Mouse (Mus musculus) stomach, embryonic 15.5 days (tissue): ENCODE data around the gene Slc31a2. TPM values are rescaled to one million over a fixed set of nuclear protein-coding genes. Genes with fewer than 3 reads are reported as not detected.
"Not testable (repeated sequence)": the region's sequence is repeated elsewhere in the genome, so short reads cannot be mapped to it uniquely, and the experiment has no call there.

ENCODE experiments used
- ATAC-seq: fragments of 200-750 bp; cut with Nextera tagmentation; 2 replicates; pipeline ENCODE4 v1.8.0; 2017; ENCODE audit warnings: low read depth, moderate number of reproducible peaks, moderate TSS enrichment; ENCODE audit not compliant: insufficient read depth, low FRiP score
- H3K27ac ChIP-seq: fragments of 300-500 bp; sonication (generic); 2 replicates; pipeline ENCODE4 v1.5.1; 2015; ENCODE audit warnings: mild to moderate bottlenecking, inconsistent platforms
- H3K27me3 ChIP-seq: fragments of 300-500 bp; sonication (generic); replicated peaks from 2 replicates; pipeline ENCODE4 v1.6.1; 2015; ENCODE audit warnings: inconsistent platforms
- H3K36me3 ChIP-seq: fragments of 300-500 bp; sonication (generic); 2 replicates; pipeline ENCODE4 v1.6.1; 2015; ENCODE audit warnings: inconsistent platforms
- H3K4me1 ChIP-seq: fragments of 300-500 bp; sonication (generic); 2 replicates; pipeline ENCODE4 v1.6.1; 2015; ENCODE audit warnings: inconsistent platforms
- H3K4me2 ChIP-seq: fragments of 300-500 bp; sonication (generic); 2 replicates; pipeline ENCODE4 v1.6.1; 2015; ENCODE audit warnings: mild to moderate bottlenecking, inconsistent platforms
- H3K4me3 ChIP-seq: fragments of 300-500 bp; sonication (generic); replicated peaks from 2 replicates; pipeline ENCODE4 v1.5.1; 2015; ENCODE audit warnings: inconsistent platforms
- H3K9ac ChIP-seq: fragments of 300-500 bp; sonication (generic); 2 replicates; pipeline ENCODE4 v1.6.1; 2015; ENCODE audit warnings: inconsistent platforms
- H3K9me3 ChIP-seq: fragments of 300-500 bp; sonication (generic); 2 replicates; pipeline ENCODE4 v1.6.1; 2016; ENCODE audit warnings: inconsistent platforms
- WGBS: fragments of 180-500 bp; shearing (Covaris S2); methylation state at CpG from one replicate; pipeline ENCODE4 v1.1.7; 2015; 5-methylcytosine and 5-hydroxymethylcytosine counted together
- polyA plus RNA-seq: library from polyadenylated mRNA; unstranded; fragments of >200 nt; fragmentation: Nextera tagmentation; extraction: Ambion mirVana; gene quantifications from 2 replicates; pipeline ENCODE4 v1.2.1, GENCODE M21; 2015

Slc31a2 gene
- polyA plus RNA-seq, 1 experiment from 2014 or later = 21.4 TPM

DNA sequence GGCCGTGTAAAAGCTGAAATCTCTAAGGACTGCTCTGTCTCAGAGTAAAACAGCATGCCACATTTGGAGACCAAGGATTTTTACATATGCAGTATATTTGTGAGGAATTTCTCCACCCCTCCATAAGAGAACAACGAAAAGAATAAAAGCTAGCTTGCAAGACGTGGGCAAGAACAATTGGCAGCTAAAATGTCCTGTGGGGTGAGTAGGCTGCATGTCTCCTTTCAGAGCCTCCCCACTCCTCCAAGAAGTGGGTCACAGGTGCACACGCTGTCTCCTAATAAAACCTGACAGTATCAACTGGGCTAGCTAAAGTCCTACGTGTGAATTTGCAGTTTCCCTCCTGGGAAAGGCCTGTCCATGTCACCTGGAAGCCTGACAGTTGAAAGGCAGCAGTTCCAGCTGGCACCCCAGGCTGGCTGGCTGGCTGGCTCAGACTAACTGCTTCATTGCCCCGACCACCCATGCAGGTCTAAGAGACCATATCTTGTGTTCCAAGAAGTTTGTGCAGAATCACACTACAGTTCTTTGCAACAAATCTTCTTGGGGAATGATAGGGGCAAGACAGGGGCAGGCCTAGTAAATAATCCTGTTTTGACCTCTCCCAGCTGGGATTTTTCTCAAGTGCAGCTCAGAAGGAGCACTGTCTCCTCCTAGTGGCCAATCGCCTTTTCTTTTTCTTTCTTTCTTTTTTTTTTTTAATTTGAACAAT, 927 bp downstream of the Slc31a2 start:
- no peak; the same call in 1 of the 2 replicates for ATAC-seq
- H3K9ac ChIP-seq = no peak overlapping the region
- no peaks in the 10 kb centered on the region for H3K4me1 ChIP-seq
- H3K36me3 ChIP-seq = no peaks in the 10 kb centered on the region
- 24% methylated on average over 7 of the region's 7 CpGs for WGBS
- no peaks in the 10 kb centered on the region for H3K9me3 ChIP-seq
- H3K4me2 ChIP-seq = no peak overlapping the region
- H3K4me3 ChIP-seq = no peak overlapping the region
- H3K27ac ChIP-seq = no peak overlapping the region
- H3K27me3 ChIP-seq = no peaks in the 10 kb centered on the region

DNA sequence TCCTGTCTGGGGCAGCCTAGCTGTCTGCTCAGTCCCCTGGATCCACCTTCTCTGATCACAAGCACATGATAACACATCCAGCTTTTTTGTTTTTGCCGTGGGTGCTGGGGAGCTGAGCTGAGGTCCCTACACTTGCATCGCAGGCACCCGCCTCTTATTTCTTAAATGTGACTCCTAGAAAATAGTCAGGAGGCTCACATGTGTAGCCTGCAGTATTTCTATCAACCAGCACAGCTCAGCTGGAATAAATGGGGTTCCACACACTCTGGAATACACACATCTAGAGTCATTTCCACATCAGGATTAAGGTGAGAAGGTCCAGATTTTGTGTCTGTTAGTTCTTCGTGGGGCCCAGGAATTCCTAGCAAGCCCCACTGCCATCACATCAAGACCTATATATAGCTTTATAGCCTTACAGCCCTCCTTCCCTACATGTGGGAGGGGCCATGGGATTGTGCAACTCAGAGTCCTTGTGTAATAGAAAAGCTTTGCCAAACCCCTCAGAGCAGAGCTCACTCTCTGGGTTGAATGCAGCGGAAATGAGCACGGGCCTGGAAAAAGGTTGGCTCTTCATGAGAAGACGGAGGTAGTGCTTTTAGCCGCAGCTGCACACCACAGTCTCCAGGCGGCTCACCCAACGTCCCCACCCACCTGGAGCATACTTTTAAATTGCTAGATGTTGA, 2.9 kb downstream of the Slc31a2 start:
- WGBS = 56% methylated on average over 10 of the region's 10 CpGs
- ATAC-seq = peak; percentile 43; the same call in 1 of the 2 replicates
- Histone ChIP-seq H3K27me3 (no peaks in the 10 kb centered on the region), H3K4me2 (no peak overlapping the region), H3K4me1 (no peaks in the 10 kb centered on the region), H3K36me3 (no peaks in the 10 kb centered on the region), H3K4me3 (no peak overlapping the region), H3K9ac (no peak overlapping the region), H3K27ac (no peak overlapping the region), H3K9me3 (no peaks in the 10 kb centered on the region)

DNA sequence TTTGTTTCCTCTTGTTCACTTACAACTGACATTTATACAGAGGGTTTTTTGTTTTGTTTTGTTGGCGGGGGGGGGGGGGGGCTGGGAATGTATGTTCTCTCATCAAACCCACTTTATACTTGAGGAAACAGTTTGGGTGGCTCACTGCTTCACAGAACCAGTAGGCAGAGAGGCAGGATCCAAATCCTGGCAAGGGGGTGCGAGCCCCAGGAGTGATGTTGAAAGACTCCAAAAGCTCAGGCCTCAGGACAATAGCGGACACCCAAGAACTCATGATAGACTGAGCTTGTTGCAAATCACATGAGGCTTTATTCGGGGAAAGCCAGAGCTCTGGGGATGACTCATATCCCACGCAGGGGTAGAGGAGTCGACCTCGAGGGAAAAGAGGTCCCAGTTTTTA, 3.7 kb downstream of the Slc31a2 start:
- not testable (repeated sequence) for H3K9me3 ChIP-seq, H3K27ac ChIP-seq, ATAC-seq, H3K4me3 ChIP-seq, H3K4me1 ChIP-seq, H3K9ac ChIP-seq, H3K36me3 ChIP-seq, H3K27me3 ChIP-seq, H3K4me2 ChIP-seq
- 65% methylated on average over 7 of the region's 7 CpGs for WGBS

DNA sequence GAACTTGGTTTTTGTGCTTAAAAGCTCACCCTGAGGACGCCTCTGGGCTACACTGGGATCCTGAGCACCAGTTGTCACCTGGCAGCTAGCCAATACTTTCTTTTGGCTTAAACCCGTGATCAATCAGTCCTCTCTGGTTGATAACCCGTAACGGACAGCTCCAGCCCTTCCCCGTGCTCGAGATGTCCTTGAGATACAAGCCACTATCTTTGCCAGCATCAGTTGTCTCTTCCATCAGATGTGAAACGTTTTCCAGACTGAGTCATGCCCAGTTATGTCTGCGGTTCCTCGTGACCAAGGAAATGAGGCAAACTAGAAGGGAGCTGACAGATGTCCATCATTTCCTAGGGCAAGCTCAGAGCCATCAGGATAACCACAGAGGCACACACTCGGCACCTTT, 4.7 kb downstream of the Slc31a2 start:
- Histone ChIP-seq H3K27me3 (no peaks in the 10 kb centered on the region), H3K4me1 (no peaks in the 10 kb centered on the region), H3K36me3 (no peaks in the 10 kb centered on the region), H3K9ac (no peak overlapping the region), H3K27ac (no peak overlapping the region), H3K4me3 (no peak overlapping the region), H3K4me2 (no peak overlapping the region), H3K9me3 (no peaks in the 10 kb centered on the region)
- WGBS = 63% methylated on average over 10 of the region's 10 CpGs
- no peak for ATAC-seq

DNA sequence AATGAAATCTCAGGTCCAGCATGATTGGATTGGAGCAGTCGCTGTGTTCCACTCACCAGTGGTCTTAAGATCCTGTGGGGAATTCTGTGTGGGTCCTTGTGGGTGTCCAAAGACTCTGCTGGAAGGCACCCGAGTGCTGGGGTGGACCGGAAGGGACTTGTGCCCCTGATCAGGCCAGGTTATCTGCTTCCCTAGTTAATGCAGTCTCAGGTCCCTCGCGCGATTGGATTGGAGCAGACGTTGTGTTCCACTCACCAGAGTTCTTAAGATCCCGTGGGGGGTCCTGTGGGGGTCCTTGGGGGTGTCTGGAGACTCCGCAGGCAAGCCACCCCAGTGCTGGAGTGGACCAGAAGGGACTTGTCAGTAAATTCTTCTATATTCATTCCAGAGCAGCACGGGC, 10.3 kb downstream of the Slc31a2 start:
- no peak overlapping the region for H3K27ac ChIP-seq
- H3K9me3 ChIP-seq = no peaks in the 10 kb centered on the region
- no peak overlapping the region for H3K4me2 ChIP-seq
- no peak for ATAC-seq
- H3K9ac ChIP-seq = no peak overlapping the region
- 86% methylated on average over 10 of the region's 10 CpGs for WGBS
- no peaks in the 10 kb centered on the region for H3K4me1 ChIP-seq
- no peaks in the 10 kb centered on the region for H3K36me3 ChIP-seq
- no peak overlapping the region for H3K4me3 ChIP-seq
- no peaks in the 10 kb centered on the region for H3K27me3 ChIP-seq

DNA sequence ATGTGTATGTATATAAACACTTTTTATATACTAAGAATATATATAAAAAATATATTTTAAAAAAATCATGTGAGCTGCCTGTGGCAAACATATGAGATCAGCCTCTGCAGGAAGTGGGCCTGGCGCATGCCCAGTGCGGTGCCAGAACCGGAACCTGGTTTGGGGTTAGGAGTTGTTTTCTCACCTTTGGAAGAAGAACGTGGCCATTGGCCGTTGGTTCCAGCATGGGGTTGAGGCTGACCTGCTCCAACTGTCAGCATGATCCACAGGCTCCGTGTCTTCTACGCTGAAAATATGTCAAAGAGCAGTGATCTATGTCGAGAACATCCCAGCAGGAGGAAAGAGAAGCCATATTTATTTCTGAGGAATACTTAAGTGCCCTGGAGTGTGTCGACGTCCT, 11.6 kb downstream of the Slc31a2 start:
- Histone ChIP-seq H3K9ac (no peak overlapping the region), H3K4me1 (no peaks in the 10 kb centered on the region), H3K27ac (no peak overlapping the region), H3K36me3 (no peaks in the 10 kb centered on the region), H3K4me2 (no peak overlapping the region), H3K9me3 (no peaks in the 10 kb centered on the region), H3K4me3 (no peak overlapping the region), H3K27me3 (no peaks in the 10 kb centered on the region)
- no peak for ATAC-seq
- 85% methylated on average over 10 of the region's 10 CpGs for WGBS

DNA sequence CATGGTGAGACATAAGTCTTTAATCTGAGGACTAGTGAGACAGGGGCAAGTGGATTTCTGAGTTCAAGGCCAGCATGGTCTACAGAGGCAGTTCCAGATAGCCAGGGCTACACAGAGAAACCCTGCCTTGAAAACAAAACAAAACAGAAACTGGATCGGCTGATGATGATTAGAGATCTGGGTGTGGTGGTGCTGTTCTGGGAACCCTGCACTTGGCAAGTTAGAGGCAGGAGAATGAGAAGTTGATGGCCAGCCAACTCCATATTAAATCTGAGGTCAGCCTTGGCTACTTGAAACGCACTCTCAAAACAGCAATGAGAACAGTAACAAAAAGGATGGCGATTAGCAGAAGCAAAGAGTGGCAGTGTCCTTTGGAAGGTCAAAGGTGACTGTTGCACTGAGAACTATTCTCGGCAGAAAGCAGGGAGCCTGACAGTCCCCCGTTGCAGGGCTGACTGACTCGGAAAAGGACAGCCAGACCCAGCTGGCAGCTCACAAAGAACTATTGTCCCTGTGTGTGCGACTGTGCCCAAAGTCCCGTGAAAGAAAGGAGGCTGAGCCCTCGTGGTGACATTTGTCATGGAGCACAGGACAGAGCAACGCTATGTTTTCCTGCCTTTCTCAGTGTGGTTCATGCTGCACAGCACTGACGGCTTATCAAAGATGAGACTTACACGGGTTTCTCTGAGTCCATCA, 12.6 kb downstream of the Slc31a2 start:
- H3K4me1 ChIP-seq = no peaks in the 10 kb centered on the region
- no peak overlapping the region for H3K4me2 ChIP-seq
- H3K36me3 ChIP-seq = no peaks in the 10 kb centered on the region
- 40% methylated on average over 12 of the region's 12 CpGs for WGBS
- no peaks in the 10 kb centered on the region for H3K27me3 ChIP-seq
- no peaks in the 10 kb centered on the region for H3K9me3 ChIP-seq
- H3K4me3 ChIP-seq = no peak overlapping the region
- H3K9ac ChIP-seq = no peak overlapping the region
- no peak overlapping the region for H3K27ac ChIP-seq
- ATAC-seq = no peak

DNA sequence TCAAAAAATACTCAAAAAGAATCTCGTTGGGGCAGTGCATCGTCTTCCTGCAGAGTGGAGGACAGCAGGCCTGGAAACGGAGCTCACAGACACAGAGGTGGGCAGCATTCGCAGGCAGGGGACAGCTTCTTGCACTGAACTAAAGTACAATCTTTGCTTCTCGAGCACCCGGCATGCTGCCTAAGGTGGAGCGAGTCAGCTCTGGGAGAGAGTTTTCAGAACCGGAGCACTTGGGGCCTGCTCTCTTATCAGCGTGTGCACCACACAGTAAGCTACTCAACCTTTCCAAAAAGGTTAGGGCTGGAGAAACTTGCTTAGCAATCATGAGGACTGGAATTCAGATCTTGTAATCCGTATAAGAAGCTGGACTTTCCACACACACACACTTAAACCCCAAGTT, 14.3 kb downstream of the Slc31a2 start:
- ATAC-seq = no peak
- no peak overlapping the region for H3K27ac ChIP-seq
- H3K4me1 ChIP-seq = no peaks in the 10 kb centered on the region
- 73% methylated on average over 10 of the region's 10 CpGs for WGBS
- no peaks in the 10 kb centered on the region for H3K27me3 ChIP-seq
- H3K36me3 ChIP-seq = no peaks in the 10 kb centered on the region
- no peak overlapping the region for H3K4me3 ChIP-seq
- H3K9ac ChIP-seq = no peak overlapping the region
- H3K4me2 ChIP-seq = no peak overlapping the region
- H3K9me3 ChIP-seq = no peaks in the 10 kb centered on the region

DNA sequence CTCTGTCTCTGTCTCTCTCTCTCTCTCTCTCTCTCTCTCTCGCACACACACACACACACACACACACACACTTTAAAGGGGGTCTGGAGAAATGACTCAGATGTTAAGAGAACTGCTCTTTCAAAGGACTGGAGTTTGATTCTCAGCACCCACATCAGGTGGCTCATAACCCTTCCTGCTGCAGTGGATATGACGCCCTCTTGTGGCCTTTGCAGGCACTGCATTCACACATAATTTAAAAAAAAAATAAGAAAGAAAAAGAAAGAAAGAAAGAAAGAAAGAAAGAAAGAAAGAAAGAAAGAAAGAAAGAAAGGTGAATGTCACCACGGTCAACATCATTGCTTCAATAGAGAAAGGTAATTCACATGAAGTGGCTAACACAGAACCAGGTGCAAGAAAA, 14.9 kb downstream of the Slc31a2 start:
- WGBS = 73% methylated on average over 3 of the region's 3 CpGs
- no peaks in the 10 kb centered on the region for H3K36me3 ChIP-seq
- H3K9ac ChIP-seq = no peak overlapping the region
- ATAC-seq = no peak
- H3K4me3 ChIP-seq = no peak overlapping the region
- no peak overlapping the region for H3K4me2 ChIP-seq
- no peaks in the 10 kb centered on the region for H3K4me1 ChIP-seq
- H3K27ac ChIP-seq = no peak overlapping the region
- no peaks in the 10 kb centered on the region for H3K27me3 ChIP-seq
- no peaks in the 10 kb centered on the region for H3K9me3 ChIP-seq

DNA sequence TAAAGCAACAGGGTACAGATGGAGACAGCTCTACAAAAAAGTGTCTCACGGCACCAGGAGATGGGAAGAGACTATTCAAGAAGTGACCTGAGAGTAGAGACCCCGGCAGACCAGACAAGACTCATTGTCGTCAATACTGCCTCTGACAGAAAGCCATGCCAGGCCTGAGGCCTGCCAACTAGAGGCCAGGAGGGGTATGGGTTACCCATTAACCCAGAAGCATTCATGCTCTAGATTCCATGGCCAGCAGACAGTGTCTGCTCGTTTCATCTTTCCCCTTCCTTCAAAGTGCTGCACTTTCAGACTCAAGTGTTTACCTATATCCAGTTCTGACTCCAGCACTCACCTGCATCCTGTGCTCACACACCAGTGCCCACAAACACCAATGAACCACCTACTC, 15.7 kb downstream of the Slc31a2 start:
- Histone ChIP-seq H3K9me3 (no peaks in the 10 kb centered on the region), H3K27ac (no peak overlapping the region), H3K4me2 (no peak overlapping the region), H3K27me3 (no peaks in the 10 kb centered on the region), H3K4me3 (no peak overlapping the region), H3K4me1 (no peaks in the 10 kb centered on the region), H3K36me3 (no peaks in the 10 kb centered on the region), H3K9ac (no peak overlapping the region)
- ATAC-seq = no peak
- 58% methylated on average over 4 of the region's 4 CpGs for WGBS

DNA sequence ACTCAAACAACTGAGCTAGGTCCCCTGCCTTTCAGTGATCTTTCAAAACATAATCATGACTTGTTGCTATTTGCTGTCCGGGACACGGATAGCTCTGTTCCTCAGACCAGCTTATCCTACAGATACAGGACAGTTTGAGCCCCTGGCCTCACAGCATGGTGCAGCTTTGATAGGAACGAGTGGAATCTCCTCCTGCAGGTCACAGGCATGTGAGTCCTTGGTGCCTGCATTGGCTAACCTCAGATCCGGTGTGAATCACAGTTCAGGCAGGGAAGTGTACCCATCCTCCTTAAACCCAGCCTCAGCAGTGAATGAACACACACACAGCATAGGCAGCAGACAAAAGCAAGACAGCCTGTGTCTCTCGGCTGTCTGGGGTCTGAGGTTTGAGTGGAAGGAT, 19.0 kb downstream of the Slc31a2 start:
- H3K27ac ChIP-seq = no peak overlapping the region
- no peaks in the 10 kb centered on the region for H3K9me3 ChIP-seq
- H3K9ac ChIP-seq = no peak overlapping the region
- no peaks in the 10 kb centered on the region for H3K36me3 ChIP-seq
- no peak overlapping the region for H3K4me2 ChIP-seq
- H3K27me3 ChIP-seq = no peaks in the 10 kb centered on the region
- no peak overlapping the region for H3K4me3 ChIP-seq
- 60% methylated on average over 5 of the region's 5 CpGs for WGBS
- no peaks in the 10 kb centered on the region for H3K4me1 ChIP-seq
- no peak for ATAC-seq

DNA sequence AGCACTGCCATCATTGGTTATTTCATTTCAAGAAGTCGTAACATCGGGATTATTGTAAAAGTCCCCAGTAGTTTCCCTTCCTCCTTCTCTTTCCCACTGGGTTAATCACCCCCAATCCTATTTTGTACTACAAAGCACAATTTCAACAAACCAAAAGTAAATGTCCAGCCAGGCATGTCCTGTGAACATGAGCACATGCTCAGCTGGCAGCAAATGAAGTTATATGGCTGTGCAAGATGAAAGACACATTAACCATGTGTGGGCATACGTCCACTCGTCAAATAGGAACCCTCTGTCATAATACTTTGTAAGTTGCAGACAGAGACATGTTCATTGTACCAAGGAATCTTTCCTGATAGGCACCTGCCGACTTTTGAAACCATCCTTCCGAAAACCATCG, 20.6 kb downstream of the Slc31a2 start:
- Histone ChIP-seq H3K4me1 (peaks cover 10% of the 10 kb centered on the region), H3K4me2 (no peak overlapping the region), H3K4me3 (no peak overlapping the region), H3K9me3 (no peaks in the 10 kb centered on the region), H3K27ac (no peak overlapping the region), H3K27me3 (no peaks in the 10 kb centered on the region), H3K9ac (no peak overlapping the region), H3K36me3 (no peaks in the 10 kb centered on the region)
- ATAC-seq = no peak
- WGBS = 82% methylated on average over 7 of the region's 7 CpGs
